Mouse (Mus musculus): ENCODE measurements around the gene Tmem104.
A peak's percentile ranks its signal among the peaks of the same experiment; 100 is the strongest.

Gene Tmem104

DNA sequence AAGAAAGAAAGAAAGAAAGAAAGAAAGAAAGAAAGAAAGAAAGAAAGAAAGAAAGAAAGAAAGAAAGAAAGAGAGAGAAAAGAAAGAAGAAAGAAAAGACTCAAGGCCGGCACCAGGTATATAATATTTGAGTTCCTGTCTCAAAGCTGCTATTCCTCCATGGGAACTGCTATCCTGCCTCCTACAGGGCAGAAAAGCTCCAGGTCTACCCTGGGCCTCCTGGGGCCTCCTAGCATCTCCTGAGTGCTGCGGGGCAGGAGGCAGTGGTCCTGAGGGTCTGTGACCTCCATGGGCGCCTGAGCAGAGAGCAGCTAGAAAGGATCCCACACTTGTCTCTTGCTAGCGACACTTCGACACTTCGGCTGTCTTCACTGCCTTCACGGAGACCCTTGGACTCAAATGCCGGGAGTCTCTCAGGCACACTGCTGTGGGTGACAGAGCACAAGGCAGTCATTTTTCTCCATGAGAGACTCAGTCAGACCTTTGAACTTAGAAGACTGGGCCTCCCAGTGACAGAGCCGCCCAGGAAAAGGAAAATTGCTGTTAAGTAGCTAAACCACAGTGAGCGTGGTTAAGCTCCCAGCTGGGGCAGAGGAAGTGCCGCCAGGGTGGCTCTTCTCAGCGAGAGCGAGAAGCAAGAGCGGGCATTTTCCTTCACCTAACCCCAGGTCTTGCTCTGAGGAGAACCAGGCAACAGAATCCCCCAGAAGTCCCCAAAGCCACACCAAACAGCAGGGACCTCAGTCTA is 44.1 kb downstream of the Tmem104 start:
- DNase-seq (ENCODE audit: low spot score): no peak

GRCm38 (mm10) chr11:115231924-115232323 is 44.6 kb downstream of the Tmem104 start:
- no peak for DNase-seq (ENCODE audit: low spot score)

DNA sequence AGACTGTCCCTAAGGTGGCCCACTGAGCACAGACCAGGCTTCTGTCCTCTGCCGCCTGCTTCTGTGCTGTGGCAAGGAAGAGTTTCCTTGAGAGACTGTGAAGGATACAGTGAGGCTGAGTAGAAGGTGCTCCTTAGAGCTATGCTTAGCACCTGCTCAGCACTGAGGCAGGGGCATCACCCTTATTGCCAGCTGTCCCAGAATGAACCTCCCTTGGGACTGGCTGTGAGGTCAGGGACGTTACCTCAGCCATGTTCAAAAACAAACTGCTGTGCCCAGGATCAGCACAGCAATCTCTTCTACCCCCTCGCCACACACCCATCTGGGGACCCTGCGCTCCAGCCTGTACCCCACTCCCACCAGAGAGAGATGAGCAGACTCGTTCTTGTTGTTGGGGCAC is 45.6 kb downstream of the Tmem104 start:
- DNase-seq (ENCODE audit: low spot score): no peak

DNA sequence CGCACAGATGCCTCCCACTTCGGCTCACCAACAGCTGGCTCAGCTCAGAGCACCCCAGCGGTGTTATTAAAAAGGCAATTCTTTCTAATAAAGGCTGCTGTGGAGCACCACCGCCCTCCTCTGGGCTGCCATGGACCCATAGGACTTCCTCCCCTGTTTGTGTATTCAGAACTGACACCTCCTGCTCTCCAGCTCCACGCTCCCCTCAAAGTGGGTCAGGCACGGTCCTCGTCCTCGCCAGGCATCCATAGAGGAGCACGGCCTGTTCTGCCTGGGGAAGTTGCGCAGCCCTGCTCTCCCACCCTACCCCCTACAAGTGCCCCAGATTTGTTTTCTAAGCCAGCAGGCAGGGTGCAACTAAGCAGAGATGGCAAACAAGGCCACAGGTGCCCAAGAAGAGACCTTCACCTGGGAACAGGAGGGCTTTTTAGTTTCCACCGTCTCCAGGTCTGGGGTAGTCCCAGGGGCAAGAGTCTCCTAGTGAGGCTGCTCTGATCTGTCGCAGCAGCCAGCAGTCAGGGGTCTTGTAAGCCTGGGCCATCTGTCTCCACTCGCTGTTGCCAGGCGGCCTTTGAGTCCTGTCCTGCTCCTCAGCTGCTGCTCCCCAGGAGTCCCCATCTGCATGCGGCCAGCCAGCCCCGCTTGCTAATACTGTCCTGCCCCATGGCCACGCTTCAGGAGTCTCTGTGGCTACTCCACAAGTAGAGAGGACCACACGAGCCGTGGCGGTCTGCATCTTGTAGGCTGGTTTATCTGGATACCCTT is 46.4 kb downstream of the Tmem104 start:
- DNase-seq (ENCODE audit: low spot score): no peak

DNA sequence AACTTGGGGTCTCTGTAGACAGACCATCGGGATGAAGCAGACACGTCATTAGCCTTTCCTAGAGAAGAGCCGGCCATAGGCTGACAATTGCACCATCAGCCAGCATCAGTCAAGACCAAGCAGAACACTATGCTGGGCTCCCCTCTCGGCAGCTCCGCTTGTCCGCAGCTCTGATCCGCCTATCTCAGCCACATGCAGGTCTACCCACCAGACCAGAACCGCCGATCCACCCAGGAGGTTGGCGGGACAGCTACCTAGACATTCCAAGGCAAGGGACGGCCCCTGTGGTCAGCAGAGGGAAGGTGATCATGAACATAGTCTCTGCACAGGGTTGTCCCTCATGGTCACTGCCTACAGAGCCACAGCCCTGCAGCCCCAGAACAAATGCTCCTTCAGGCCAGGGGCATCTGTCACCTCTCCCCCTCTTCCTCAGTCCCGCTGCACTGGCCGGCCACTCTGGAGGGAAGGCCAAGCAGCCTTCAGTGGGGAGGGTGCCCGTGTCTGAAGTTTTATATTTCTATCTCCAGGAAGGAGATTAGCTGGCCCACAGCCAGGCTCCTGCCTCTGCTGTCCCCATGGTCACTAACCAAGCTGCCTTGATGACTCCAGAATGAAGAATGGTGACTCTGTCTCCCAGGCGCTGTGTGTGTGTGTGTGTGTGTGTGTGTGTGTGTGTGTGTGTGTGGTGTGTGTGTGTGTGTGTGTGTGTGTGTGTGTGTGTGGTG is 47.2 kb downstream of the Tmem104 start:
- DNase-seq (ENCODE audit: low spot score): no peak

DNA sequence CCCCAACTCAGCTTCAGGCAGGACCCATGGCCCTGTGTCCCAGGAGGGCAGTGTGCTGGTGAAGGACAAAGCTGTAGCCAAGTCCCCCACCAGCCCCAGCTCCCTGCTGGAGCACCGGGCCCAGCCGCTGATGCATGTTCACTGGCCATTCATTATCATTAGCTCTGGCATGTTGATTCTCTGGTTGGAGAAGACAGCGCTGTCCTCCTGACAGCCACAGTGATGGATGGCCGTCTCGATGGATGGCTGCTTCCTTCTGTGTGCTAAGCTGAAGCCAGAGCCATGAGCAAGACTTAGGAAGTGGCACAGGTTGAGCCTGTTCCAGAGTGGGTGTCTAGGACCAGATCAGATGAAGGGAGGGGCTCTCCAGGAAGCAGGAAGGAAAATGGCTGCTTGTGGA is 49.3 kb downstream of the Tmem104 start:
- no peak for DNase-seq (ENCODE audit: low spot score)

DNA sequence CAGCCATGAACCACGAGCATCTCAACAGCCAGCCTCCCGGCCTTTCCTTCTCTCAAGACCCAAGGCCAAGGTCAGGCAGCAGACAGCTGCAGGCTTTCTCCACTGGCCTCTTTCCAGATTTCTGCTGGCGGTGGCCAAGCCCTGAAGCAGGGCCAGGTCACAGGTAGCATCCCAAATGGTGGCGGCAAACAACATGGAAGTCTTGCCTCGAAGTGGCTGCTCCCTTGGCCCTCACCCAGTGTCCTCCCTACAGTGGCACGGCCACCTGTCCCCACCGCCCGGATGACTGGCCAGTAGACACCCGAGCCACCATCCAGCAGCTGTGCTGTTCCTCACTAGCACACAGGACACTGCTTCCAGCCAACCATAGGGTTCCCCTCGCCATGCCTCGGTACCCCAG is 54.1 kb downstream of the Tmem104 start:
- DNase-seq (ENCODE audit: low spot score): no peak

DNA sequence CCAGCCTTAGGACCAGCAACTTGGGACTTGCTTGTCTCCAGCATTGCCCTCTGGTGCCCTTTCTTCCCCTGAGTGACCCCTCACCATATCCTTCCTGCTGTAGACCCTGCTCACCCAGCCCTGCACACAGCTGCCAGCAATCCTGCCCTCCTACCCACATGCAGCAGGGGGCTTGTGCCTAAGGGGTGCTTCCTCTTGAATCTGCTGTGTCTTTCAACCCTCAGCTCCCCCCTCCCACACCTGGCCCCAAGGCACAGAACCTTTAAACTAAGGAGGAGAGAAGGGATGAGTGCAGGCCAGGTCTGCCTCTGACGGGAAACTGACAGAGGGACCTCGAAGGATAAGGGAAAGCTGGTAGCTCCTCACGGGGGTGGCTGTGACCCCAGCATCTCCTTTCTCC is 55.5 kb downstream of the Tmem104 start:
- DNase-seq (ENCODE audit: low spot score): no peak

DNA sequence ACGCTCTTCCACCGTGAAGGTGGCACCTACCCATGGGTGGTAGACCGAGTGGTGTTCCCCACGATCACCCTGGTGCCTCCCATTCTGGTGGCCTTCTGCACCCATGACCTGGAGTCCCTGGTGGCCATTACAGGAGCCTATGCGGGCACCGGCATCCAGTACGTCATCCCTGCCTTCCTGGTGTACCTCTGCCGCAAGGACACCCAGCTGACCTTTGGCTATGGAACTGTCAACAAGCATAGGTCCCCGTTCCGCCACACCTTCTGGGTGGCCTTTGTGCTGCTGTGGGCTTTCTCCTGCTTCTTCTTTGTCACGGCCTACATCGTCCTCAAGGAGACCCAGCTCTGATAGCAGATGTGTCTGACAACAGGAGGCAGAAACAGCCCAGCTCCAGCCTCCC is 56.5 kb downstream of the Tmem104 start:
- DNase-seq (ENCODE audit: low spot score): no peak

DNA sequence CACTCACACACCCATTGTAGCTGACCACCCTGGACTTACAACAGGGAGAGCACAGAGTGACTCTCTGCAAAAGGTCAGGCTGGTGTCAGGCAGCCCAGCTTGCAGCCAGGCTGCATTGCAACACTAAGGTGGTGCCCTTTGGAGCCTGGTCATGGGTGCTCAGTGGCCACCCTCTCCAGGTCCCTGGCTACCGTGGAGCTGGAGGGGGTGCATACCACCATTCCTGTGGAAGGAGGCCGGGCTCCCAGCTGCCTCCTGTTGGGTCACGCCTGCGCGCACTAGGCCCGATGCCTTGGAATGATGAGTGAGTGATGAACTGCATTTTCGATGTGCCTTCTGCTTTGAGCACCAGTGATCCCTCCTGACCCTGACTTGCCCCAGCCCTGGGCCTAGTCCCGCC is 57.6 kb downstream of the Tmem104 start:
- DNase-seq (ENCODE audit: low spot score): no peak

DNA sequence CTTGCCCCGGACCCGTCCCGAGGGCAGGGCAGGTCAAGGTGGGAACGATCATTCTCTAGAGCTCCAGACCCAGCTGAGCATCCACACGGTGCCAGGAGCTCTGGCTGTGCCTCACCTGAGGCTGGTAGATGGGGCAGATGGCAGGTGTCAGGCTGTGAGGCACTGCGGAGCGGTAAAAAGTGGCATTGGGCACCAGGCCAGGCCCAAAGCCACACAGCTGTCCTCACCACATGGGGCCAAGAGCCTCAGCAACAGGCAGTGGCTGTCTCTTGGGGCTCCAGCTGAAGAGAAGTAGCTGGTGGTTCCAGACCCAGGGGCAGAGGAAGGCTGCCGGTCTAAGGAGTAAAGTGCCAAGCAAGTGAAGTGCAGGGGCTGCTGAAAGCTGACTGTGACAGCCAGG is 59.1 kb downstream of the Tmem104 start:
- DNase-seq (ENCODE audit: low spot score): no peak

GRCm38 (mm10) chr11:115247240-115247639 is 60.0 kb downstream of the Tmem104 start:
- no peak for DNase-seq (ENCODE audit: low spot score)

DNA sequence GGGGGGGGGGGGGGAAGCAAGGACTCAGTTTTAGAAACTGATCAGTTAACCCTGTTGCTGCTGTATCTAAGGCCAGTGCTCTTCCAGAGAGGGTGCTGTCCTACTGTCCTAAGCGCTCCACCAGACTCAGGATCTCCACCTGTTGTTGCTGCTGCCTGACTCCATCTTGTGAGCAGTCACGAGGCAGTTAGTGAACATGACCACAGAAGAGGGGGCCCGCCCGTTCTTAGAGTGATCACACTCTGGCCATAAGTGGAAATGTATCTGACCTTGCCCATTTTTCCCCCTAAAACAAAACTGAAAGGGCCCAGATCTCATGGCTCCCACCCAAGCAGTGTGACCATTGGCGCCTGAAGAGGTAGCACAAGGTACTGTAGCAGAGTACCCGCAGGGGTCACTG is 60.7 kb downstream of the Tmem104 start:
- no peak for DNase-seq (ENCODE audit: low spot score)

GRCm38 (mm10) chr11:115249721-115250404 is 62.6 kb downstream of the Tmem104 start:
- DNase-seq (ENCODE audit: low spot score): no peak

- DNase-seq (ENCODE audit: low spot score): no peak
These were observed 63.3 kb downstream of the Tmem104 start for GRCm38 (mm10) chr11:115250405-115251090.

- DNase-seq (ENCODE audit: low spot score): peak; percentile 83
These were observed 64.0 kb downstream of the Tmem104 start for GRCm38 (mm10) chr11:115251258-115251657.

GRCm38 (mm10) chr11:115257775-115258510 is 70.7 kb downstream of the Tmem104 start:
- DNase-seq (ENCODE audit: low spot score): peak; percentile 60

- DNase-seq (ENCODE audit: low spot score): no peak
These were observed 71.8 kb downstream of the Tmem104 start for GRCm38 (mm10) chr11:115259134-115259533.

- no peak for DNase-seq (ENCODE audit: low spot score)
These were observed 75.7 kb downstream of the Tmem104 start for GRCm38 (mm10) chr11:115262954-115263353.

DNA sequence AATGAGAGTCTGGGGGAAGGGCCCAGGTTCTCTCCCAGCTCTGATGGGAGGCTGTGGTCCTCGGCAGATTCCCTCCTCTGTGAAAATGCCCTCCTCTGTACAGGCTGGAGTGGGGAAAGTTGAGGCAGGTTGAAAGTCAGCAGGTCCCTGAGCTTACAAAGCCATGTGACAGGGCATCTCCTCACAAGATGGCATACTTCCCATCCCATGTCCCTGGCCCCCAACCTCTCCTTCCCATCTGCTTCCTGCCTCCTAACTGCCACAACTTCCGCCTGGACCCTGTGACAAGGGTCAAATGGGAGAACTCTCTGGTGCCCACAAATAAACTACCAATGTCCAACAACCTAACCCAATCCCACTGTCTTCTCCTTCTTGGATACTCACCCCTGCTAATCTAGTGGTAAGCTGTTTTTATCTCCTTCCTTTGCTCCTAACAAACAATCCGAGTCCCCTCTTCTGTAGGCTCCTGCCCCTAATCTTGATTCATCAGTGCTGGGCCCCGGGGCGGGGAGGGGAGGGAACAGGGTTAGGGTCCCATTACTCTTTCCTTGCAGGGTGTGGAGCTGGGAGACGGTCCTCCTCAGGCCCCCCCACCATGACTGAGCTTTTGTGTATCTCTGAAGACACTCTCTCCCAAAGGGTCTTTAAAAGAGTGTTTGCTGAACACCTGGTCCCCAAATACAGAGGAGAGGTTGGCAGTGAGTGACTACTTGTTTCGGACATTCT is 77.0 kb downstream of the Tmem104 start:
- no peak for DNase-seq (ENCODE audit: low spot score)
